Mouse (Mus musculus) myocyte (in vitro differentiated cells): ENCODE measurements at regions not wholly inside any gene's neighbourhood (a gene's known extent, or its start where the extent isn't known, plus 50 kb on each side); places are given as distances from the start of the nearest gene placed in this dataset.

Source experiments
- CEBPB ChIP-seq: IDR thresholded peaks from 2 replicates; pipeline ENCODE4 v1.6.1; 2011; ENCODE audit warnings: mild to moderate bottlenecking, moderate library complexity; ENCODE audit not compliant: poor library complexity, insufficient read depth, severe bottlenecking
- E2F4 ChIP-seq: IDR thresholded peaks from one replicate; pipeline ENCODE4 v1.6.1; 2011; ENCODE audit warnings: mild to moderate bottlenecking, control low read depth, moderate library complexity; ENCODE audit not compliant: insufficient read depth
- MYOD1 ChIP-seq, 3 experiments: IDR thresholded peaks; one replicate each; pipeline ENCODE4 v1.6.1; 2011; ENCODE audit warnings: control low read depth in 2 of 3, low read depth in 2 of 3, mild to moderate bottlenecking in 2 of 3, moderate library complexity in 1 of 3; ENCODE audit not compliant: insufficient read length in 2 of 3, control insufficient read depth in 1 of 3
- POLR2A ChIP-seq: IDR thresholded peaks from one replicate; pipeline ENCODE4 v1.6.1; 2011; ENCODE audit warnings: low read depth, mild to moderate bottlenecking, control low read depth, moderate library complexity; ENCODE audit not compliant: insufficient read length
- POLR2AphosphoS2 ChIP-seq: IDR thresholded peaks from one replicate; pipeline ENCODE4 v1.6.1; 2011; ENCODE audit warnings: low read depth, control low read depth; ENCODE audit not compliant: insufficient read length
- SRF ChIP-seq: IDR thresholded peaks from one replicate; pipeline ENCODE4 v1.6.1; 2011; ENCODE audit warnings: low read depth; ENCODE audit not compliant: control insufficient read depth, insufficient read length
- USF1 ChIP-seq: IDR thresholded peaks from one replicate; pipeline ENCODE4 v1.6.1; 2011; ENCODE audit warnings: low read depth, mild to moderate bottlenecking, control low read depth, moderate library complexity

DNA sequence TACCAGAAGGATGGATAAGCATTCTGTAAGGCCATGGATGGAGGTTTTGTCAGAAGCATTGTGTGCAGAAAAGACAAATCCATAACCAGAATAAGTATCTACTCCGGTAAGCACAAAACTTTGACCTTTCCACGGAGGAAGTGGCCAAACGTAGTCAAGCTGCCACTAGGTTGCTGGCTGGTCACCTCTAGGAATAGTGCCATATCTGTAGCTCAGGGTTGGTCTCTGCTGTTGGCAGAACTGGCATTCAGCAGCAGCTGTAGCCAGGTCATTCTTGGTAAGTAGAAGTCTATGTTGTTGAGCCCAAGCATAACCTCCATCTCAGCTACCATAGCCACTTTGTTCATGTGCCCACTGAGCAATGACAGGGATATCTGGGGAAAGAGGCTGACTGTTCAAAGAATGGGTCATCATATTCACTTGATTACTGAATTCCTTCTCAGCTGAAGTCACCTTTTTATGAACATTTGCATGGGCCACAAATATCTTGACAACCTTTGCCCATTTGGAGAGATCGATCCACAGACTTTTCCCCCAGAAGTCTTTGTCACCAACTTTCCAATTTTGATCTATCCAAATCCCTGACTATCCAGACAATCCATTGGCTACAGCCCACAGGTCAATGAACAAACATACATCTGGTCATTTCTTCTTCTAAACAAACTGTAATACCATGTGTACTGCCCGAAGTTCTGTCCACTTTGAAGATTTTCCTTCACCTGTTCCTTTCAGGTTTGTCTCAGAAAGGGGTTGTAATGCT lies 114.2 kb downstream of the Ly6f start:
- TF ChIP-seq POLR2AphosphoS2 (no peak), POLR2A (no peak), SRF (no peak), E2F4 (no peak), CEBPB (no peak), MYOD1 (IDR thresholded peaks at IDR 0.05; ENCODE audit: control insufficient read depth in 1 of 3, insufficient read length in 2 of 3, low read depth in 2 of 3) (no peak), USF1 (no peak)
